Comparison of ENCODE assay signal across 14 mouse cellular contexts in the genomic region with DNA sequence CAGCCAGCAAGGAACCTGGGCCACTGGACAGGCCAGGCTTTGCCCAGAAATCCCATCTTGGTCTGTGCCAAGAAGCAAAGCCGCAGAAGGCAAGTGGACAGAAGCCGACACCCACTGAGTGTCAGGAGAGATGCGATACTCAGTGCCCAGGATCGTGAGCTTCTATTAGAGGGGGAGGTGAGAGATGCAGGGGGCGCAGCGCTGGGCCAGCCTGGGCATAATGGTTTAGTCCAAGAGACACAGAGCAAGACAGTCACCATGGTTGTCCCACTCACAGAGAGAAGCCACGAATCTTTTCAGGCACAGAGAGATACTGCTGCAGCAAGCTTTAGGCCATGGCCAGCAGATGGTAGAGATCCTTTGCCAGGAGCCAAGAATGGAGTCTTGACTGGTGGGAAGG.
DNase-seq lines count a peak whose midpoint lies in the region; ATAC-seq lines count a peak whose summit lies in the region.
"Had no signal": no experiment of that assay in that cellular context is flagged by ENCODE, and none has a peak within 500 bp of the region (broad histone marks: within the 10 kb centered on the region; RNA-seq: fewer than 3 reads in every experiment).

No protein-coding gene starts in this region.

- ATAC-seq in cerebellum, adult (ENCODE audit: insufficient number of reproducible peaks, low FRiP score, low TSS enrichment), result peak; percentile 66; the same call in 1 of the 2 replicates
- ATAC-seq: CD4-positive, CD25-positive, alpha-beta regulatory T cell, adult 4 months; forebrain, embryonic 14.5 days; intestine, embryonic 15.5 days had no signal

- DNase-seq in cerebellum, adult 11 months, result no peak
- DNase-seq in brain, adult 2 months (ENCODE audit: low read depth, low spot score), result peak; percentile 67
- DNase-seq in cerebellum, adult 9-10 months, result peak; percentile 61
- DNase-seq in cerebellum, postnatal 25 days, result peak; percentile 69 to 71
- no peak for DNase-seq in right cerebral cortex, postnatal 4 days
- DNase-seq in kidney, postnatal 10 days, result no peak
- DNase-seq: adrenal gland, adult 8-10 months; B cell, adult 2 months; gastrocnemius, adult 2 months; gastrocnemius, postnatal 25 days had no signal

Comparison
In these comparisons a context has a peak if more than half of its experiments do, and no peak if none do; other contexts are left out.
1. DNase-seq: peak in brain, adult 2 months (single experiment), cerebellum, adult 9-10 months (single experiment) and cerebellum, postnatal 25 days (2 of 2); none in cerebellum, adult 11 months (single experiment), right cerebral cortex, postnatal 4 days (single experiment) and kidney, postnatal 10 days (single experiment).